Mouse (Mus musculus) cerebral cortex, adult 2 months (tissue): ENCODE measurements around the gene Scgb1b19.

ENCODE experiments used
- WGBS: fragments of 180-500 bp; shearing (Covaris S2); methylation state at CpG from one replicate; pipeline ENCODE4 v1.1.7; 2018; 5-methylcytosine and 5-hydroxymethylcytosine counted together

Gene Scgb1b19

GRCm38 (mm10) chr7:33286991-33287390 lies at the start of gene Scgb1b19:
Scgb1b19 (plus strand) TSS chr7:33287291.
- 81% methylated on average over 2 of the region's 3 CpGs for WGBS

GRCm38 (mm10) chr7:33280238-33280637 lies 6.9 kb upstream of the Scgb1b19 start, which contains the start of gene Scgb2b19:
Scgb2b19 (minus strand) TSS chr7:33280338.

